Mouse (Mus musculus) 416B (cell line): ENCODE data around the gene Senp5.

Source experiments
- DNase-seq: peaks from one replicate; pipeline ENCODE4 v3.0.0; 2011; ENCODE audit warnings: low read depth

The Senp5 gene

GRCm38 (mm10) chr16:31940586-31940985, 62.5 kb downstream of the Senp5 start:
- DNase-seq = no peak

- DNase-seq = peak; percentile 26
Observed at GRCm38 (mm10) chr16:31938856-31939255, 64.2 kb downstream of the Senp5 start.

- no peak for DNase-seq
Observed at GRCm38 (mm10) chr16:31936568-31936967, 66.5 kb downstream of the Senp5 start.

GRCm38 (mm10) chr16:31935091-31935979, 67.8 kb downstream of the Senp5 start:
- DNase-seq = no peak

- no peak for DNase-seq
Observed at GRCm38 (mm10) chr16:31934550-31935010, 68.5 kb downstream of the Senp5 start.

- no peak for DNase-seq
Observed at GRCm38 (mm10) chr16:31933751-31934549, 69.1 kb downstream of the Senp5 start, which contains the start of gene Pigz. Gene Pigz, plus strand, starts transcription at chr16:31933851.

GRCm38 (mm10) chr16:31932840-31933697, 70.0 kb downstream of the Senp5 start:
- DNase-seq = peak; percentile 76

GRCm38 (mm10) chr16:31932255-31932654, 70.8 kb downstream of the Senp5 start:
- DNase-seq = no peak

- no peak for DNase-seq
Observed at GRCm38 (mm10) chr16:31931330-31931729, 71.8 kb downstream of the Senp5 start.

GRCm38 (mm10) chr16:31927412-31927811, 75.7 kb downstream of the Senp5 start:
- DNase-seq = no peak

- DNase-seq = no peak
Observed at GRCm38 (mm10) chr16:31926547-31927182, 76.4 kb downstream of the Senp5 start.

GRCm38 (mm10) chr16:31926091-31926490, 77.0 kb downstream of the Senp5 start:
- DNase-seq = no peak

GRCm38 (mm10) chr16:31924368-31924767, 78.7 kb downstream of the Senp5 start:
- DNase-seq = no peak

GRCm38 (mm10) chr16:31918248-31918724, 84.8 kb downstream of the Senp5 start:
- peak; percentile 82 for DNase-seq

- peak; percentile 34 for DNase-seq
Observed at GRCm38 (mm10) chr16:31917776-31918175, 85.3 kb downstream of the Senp5 start.

GRCm38 (mm10) chr16:31910281-31910847, 92.7 kb downstream of the Senp5 start:
- DNase-seq = peak; percentile 72
